Comparison of ENCODE assay signal across 16 mouse cellular contexts in genomic region chr3:104009924-104010662, GRCm38 (mm10). TPM values are rescaled to one million over a fixed set of nuclear protein-coding genes. Genes with fewer than 3 reads are reported as not detected.
DNase-seq lines count a peak whose midpoint lies in the region; ATAC-seq and TF ChIP-seq lines count a peak whose summit lies in the region.
"Had no signal": no experiment of that assay in that cellular context is flagged by ENCODE, and none has a peak within 500 bp of the region (broad histone marks: within the 10 kb centered on the region; RNA-seq: fewer than 3 reads in every experiment).

No protein-coding gene starts in this region.

- TF ChIP-seq EP300 in heart, adult 2 months (IDR thresholded peaks at IDR 0.05; ENCODE audit: insufficient read depth, low read depth, low read length) = no peak
- no peak for TF ChIP-seq EP300 in liver, postnatal 0 days (IDR thresholded peaks at IDR 0.05; ENCODE audit: low read depth)
- no peak for TF ChIP-seq EP300 in ES-Bruce4 (IDR thresholded peaks at IDR 0.05; ENCODE audit: insufficient read depth, low read depth, low read length)

- no peaks in the 10 kb centered on the region for H3K4me1 ChIP-seq in heart, adult 2 months (ENCODE audit: control insufficient read depth, insufficient read depth, low read length)
- H3K4me1 ChIP-seq in liver, postnatal 0 days (ENCODE audit: insufficient read depth) = no peaks in the 10 kb centered on the region
- no peaks in the 10 kb centered on the region for H3K4me1 ChIP-seq in liver, embryonic 11.5 days (replicated peaks; ENCODE audit: control insufficient read depth, insufficient read depth, low read length)
- no peaks in the 10 kb centered on the region for H3K4me1 ChIP-seq in ES-Bruce4 (ENCODE audit: control insufficient read depth, insufficient read depth, low read length)
- H3K4me1 ChIP-seq: limb, embryonic 13.5 days had no signal

- TF ChIP-seq CTCF in heart, adult 2 months (IDR thresholded peaks at IDR 0.05) = peak; percentile 55
- TF ChIP-seq CTCF in liver, postnatal 0 days (IDR thresholded peaks at IDR 0.05; ENCODE audit: low read depth) = peak; percentile 26
- peak; percentile 41 for TF ChIP-seq CTCF in ES-Bruce4 (IDR thresholded peaks at IDR 0.05; ENCODE audit: low read depth, low read length)

- no peak overlapping the region for H3K4me3 ChIP-seq in heart, adult 2 months
- no peak overlapping the region for H3K4me3 ChIP-seq in liver, postnatal 0 days (ENCODE audit: low read depth, low read length)
- no peak overlapping the region for H3K4me3 ChIP-seq in liver, embryonic 11.5 days (ENCODE audit: low read depth, low read length)
- no peak overlapping the region for H3K4me3 ChIP-seq in ES-Bruce4 (ENCODE audit: low read depth, low read length)
- H3K4me3 ChIP-seq: limb, embryonic 13.5 days; neural tube, embryonic 13.5 days had no signal

- DNase-seq in heart, adult 2 months = no peak
- no peak for DNase-seq in heart, postnatal 25 days (ENCODE audit: low spot score)
- DNase-seq in liver, postnatal 0 days = no peak
- DNase-seq in liver, embryonic 11.5 days (ENCODE audit: low spot score) = no peak
- DNase-seq in gastrocnemius, adult 8-10 months (ENCODE audit: low spot score in 2 of 2) = no peak
- DNase-seq: cerebellum, adult 8-10 months; kidney, postnatal 4 days; lung, postnatal 4 days; thymus, postnatal 4 days had no signal

- no peaks in the 10 kb centered on the region for H3K9me3 ChIP-seq in liver, postnatal 0 days (ENCODE audit: low read length)
- H3K9me3 ChIP-seq in liver, embryonic 11.5 days (ENCODE audit: control insufficient read depth, low read length) = no peaks in the 10 kb centered on the region
- no peaks in the 10 kb centered on the region for H3K9me3 ChIP-seq in ES-Bruce4 (replicated peaks; ENCODE audit: control insufficient read depth, insufficient read depth, low read length, poor library complexity, severe bottlenecking)
- H3K9me3 ChIP-seq: limb, embryonic 13.5 days; neural tube, embryonic 13.5 days had no signal

- H3K9ac ChIP-seq in heart, adult 2 months (ENCODE audit: low read depth, low read length) = no peak overlapping the region
- no peak overlapping the region for H3K9ac ChIP-seq in liver, postnatal 0 days (replicated peaks)
- H3K9ac ChIP-seq in liver, embryonic 11.5 days (ENCODE audit: low read depth, low read length) = no peak overlapping the region
- no peak overlapping the region for H3K9ac ChIP-seq in ES-Bruce4 (ENCODE audit: low read depth, poor library complexity, severe bottlenecking)
- H3K9ac ChIP-seq: limb, embryonic 13.5 days; neural tube, embryonic 13.5 days had no signal

- ATAC-seq in liver, postnatal 0 days = no peak
- ATAC-seq in liver, embryonic 11.5 days (replicated peaks; ENCODE audit: low FRiP score) = no peak
- ATAC-seq in megakaryocyte-erythroid progenitor cell, adult 5-6 weeks (replicated peaks; ENCODE audit: low FRiP score, low TSS enrichment, poor library complexity, severe bottlenecking) = 0 out of 2 replicates have a peak, but pooled peaks have one; percentile 50
- ATAC-seq in activated CD4-positive, CD25-positive, alpha-beta regulatory T cell, adult 4 months = no peak
- ATAC-seq: CD4-positive, CD25-positive, alpha-beta regulatory T cell, adult 4 months; intestine, embryonic 16.5 days had no signal

- H3K79me2 ChIP-seq in heart, adult 2 months (replicated peaks; ENCODE audit: control insufficient read depth, insufficient read depth, low read length) = no peaks in the 10 kb centered on the region

- WGBS in heart, adult 2 months = 86% methylated on average over 5 of the region's 5 CpGs
- 76% methylated on average over 5 of the region's 5 CpGs for WGBS in liver, postnatal 0 days (ENCODE audit: insufficient replicate concordance)
- WGBS in liver, embryonic 11.5 days = 86% methylated on average over 5 of the region's 5 CpGs

- H3K27ac ChIP-seq in heart, adult 2 months = no peak overlapping the region
- no peak overlapping the region for H3K27ac ChIP-seq in liver, postnatal 0 days (ENCODE audit: low read depth)
- no peak overlapping the region for H3K27ac ChIP-seq in liver, embryonic 11.5 days (ENCODE audit: low read depth, low read length)
- no peak overlapping the region for H3K27ac ChIP-seq in ES-Bruce4 (ENCODE audit: insufficient read depth, low read length)
- H3K27ac ChIP-seq: limb, embryonic 13.5 days; neural tube, embryonic 13.5 days had no signal

- H3K27me3 ChIP-seq in heart, adult 2 months (ENCODE audit: control insufficient read depth, insufficient read depth, low read length) = no peaks in the 10 kb centered on the region
- H3K27me3 ChIP-seq in liver, postnatal 0 days (ENCODE audit: insufficient read depth, low read length) = no peaks in the 10 kb centered on the region
- H3K27me3 ChIP-seq in liver, embryonic 11.5 days (replicated peaks; ENCODE audit: control insufficient read depth, insufficient read depth, low read length) = no peaks in the 10 kb centered on the region
- H3K27me3 ChIP-seq in ES-Bruce4 (ENCODE audit: control insufficient read depth, insufficient read depth, low read length, poor library complexity, severe bottlenecking) = no peaks in the 10 kb centered on the region
- H3K27me3 ChIP-seq: limb, embryonic 13.5 days; neural tube, embryonic 13.5 days had no signal

- no peak for TF ChIP-seq POLR2A in heart, adult 2 months (IDR thresholded peaks at IDR 0.05; ENCODE audit: insufficient read depth, low read depth, low read length)
- TF ChIP-seq POLR2A in ES-Bruce4 (IDR thresholded peaks at IDR 0.05; ENCODE audit: insufficient read depth, low read length) = no peak

- peaks cover 2% of the 10 kb centered on the region; the same call in 1 of the 2 replicates for H3K36me3 ChIP-seq in heart, adult 2 months (ENCODE audit: control insufficient read depth, insufficient read depth, low read length)
- peaks cover 20% of the 10 kb centered on the region for H3K36me3 ChIP-seq in liver, postnatal 0 days (replicated peaks; ENCODE audit: insufficient read depth, low read length)
- H3K36me3 ChIP-seq in liver, embryonic 11.5 days (ENCODE audit: control insufficient read depth, insufficient read depth, low read length) = peaks cover 4% of the 10 kb centered on the region; the same call in 1 of the 2 replicates
- peaks cover 3% of the 10 kb centered on the region; the same call in 1 of the 2 replicates for H3K36me3 ChIP-seq in ES-Bruce4 (ENCODE audit: control insufficient read depth, insufficient read depth, low read length, poor library complexity, severe bottlenecking)

- H3K4me2 ChIP-seq in liver, postnatal 0 days (ENCODE audit: low read depth, low read length) = no peak overlapping the region
- no peak overlapping the region for H3K4me2 ChIP-seq in liver, embryonic 11.5 days
- H3K4me2 ChIP-seq: limb, embryonic 13.5 days; neural tube, embryonic 13.5 days had no signal

- intact Hi-C loops in heart, adult 2 months (cut with DNase I) = no loop called here
- intact Hi-C loops in heart, postnatal 25 days (cut with DNase I) = no loop called here

RNA-seq across cellular contexts. Expression of gene Phtf1, which starts 42.2 kb away (rescaled TPM):
- total RNA-seq in heart, adult 2 months (2021) = 1 to 10 TPM; 6.8 to 8.0 TPM
- 1.9 and 4.5 TPM in 2 replicates for polyA plus RNA-seq in heart, adult 2 months (2012; rRNA removed)
- total RNA-seq in heart, postnatal 25 days (2021) = 1 to 10 TPM; 6.9 to 9.8 TPM
- polyA plus RNA-seq in liver, postnatal 0 days (2015; fragmentation: Nextera tagmentation; extraction: Ambion mirVana) = 3.8 and 3.9 TPM in 2 replicates
- 19.7 and 20.8 TPM in 2 replicates for polyA plus RNA-seq in liver, embryonic 11.5 days (2014; fragmentation: Nextera tagmentation; extraction: Ambion mirVana)
- 21.8 TPM in 2 replicates for polyA plus RNA-seq in ES-Bruce4 (2011; ENCODE audit: insufficient read depth, insufficient read length, low read depth, missing spikeins)
- 21.7 and 28.2 TPM in 2 replicates for total RNA-seq in megakaryocyte-erythroid progenitor cell, adult 5-6 weeks (2014; fragmentation: Nextera tagmentation)
- 32.7 and 35.5 TPM in 2 replicates for total RNA-seq in megakaryocyte-erythroid progenitor cell, adult 5-6 weeks (2017)
- 10 to 100 TPM; 11.4 to 11.6 TPM for polyA plus RNA-seq in activated CD4-positive, CD25-positive, alpha-beta regulatory T cell, adult 4 months (2017; shearing (Covaris generic))
- 1 to 10 TPM; 3.2 to 3.7 (median 3.4) TPM for total RNA-seq in gastrocnemius, adult 8-10 months (2022)
